In the genomic region with DNA sequence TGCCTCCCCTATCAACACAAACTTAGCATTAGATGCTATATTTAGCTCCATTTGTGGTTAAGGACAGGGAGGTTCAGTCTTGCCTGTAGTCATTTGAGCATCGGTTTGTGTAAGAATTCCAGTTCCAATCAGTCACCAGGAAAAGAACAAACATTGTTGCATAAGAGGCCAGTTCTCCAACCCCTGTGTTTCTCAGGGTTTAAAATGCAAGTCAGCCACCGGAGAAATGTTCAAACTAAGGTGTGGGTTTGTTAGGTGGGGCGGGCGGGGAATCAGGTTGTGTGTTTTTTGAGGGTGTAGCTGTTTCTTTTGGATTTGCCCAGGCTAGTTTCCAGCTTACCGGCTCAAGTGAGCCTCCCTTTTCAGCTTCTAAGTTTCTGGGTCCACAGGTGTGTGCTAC, we compare ENCODE assay signal across 32 mouse cellular contexts. TPM values are rescaled to one million over a fixed set of nuclear protein-coding genes. Genes with fewer than 3 reads are reported as not detected.
A peak's percentile ranks its signal among the peaks of the same experiment; 100 is the strongest.
DNase-seq lines count a peak whose midpoint lies in the region; ATAC-seq and TF ChIP-seq lines count a peak whose summit lies in the region.
"Had no signal": no experiment of that assay in that cellular context is flagged by ENCODE, and none has a peak within 500 bp of the region (broad histone marks: within the 10 kb centered on the region; RNA-seq: fewer than 3 reads in every experiment).

No protein-coding gene starts in this region.

- TF ChIP-seq CTCF in liver, adult 2 months (IDR thresholded peaks at IDR 0.05; ENCODE audit: low read depth, low read length), result no peak

- no peaks in the 10 kb centered on the region for H3K36me3 ChIP-seq in liver, adult 2 months (ENCODE audit: control insufficient read depth, insufficient read depth, low read length)
- H3K36me3 ChIP-seq in midbrain, embryonic 10.5 days, result no peaks in the 10 kb centered on the region
- no peaks in the 10 kb centered on the region for H3K36me3 ChIP-seq in midbrain, embryonic 14.5 days (ENCODE audit: control insufficient read depth, insufficient read depth, low read length)
- H3K36me3 ChIP-seq in stomach, embryonic 16.5 days (ENCODE audit: control insufficient read depth, insufficient read depth, low read length), result no peaks in the 10 kb centered on the region
- H3K36me3 ChIP-seq in hindbrain, embryonic 11.5 days (ENCODE audit: control insufficient read depth, insufficient read depth, low read length), result no peaks in the 10 kb centered on the region
- H3K36me3 ChIP-seq: embryonic facial prominence, embryonic 12.5 days; forebrain, embryonic 10.5 days; forebrain, embryonic 15.5 days; heart, embryonic 13.5 days; hindbrain, embryonic 15.5 days; kidney, embryonic 15.5 days; limb, embryonic 12.5 days; liver, embryonic 12.5 days; neural tube, embryonic 12.5 days had no signal

- peaks cover 9% of the 10 kb centered on the region; the same call in 1 of the 2 replicates for H3K27me3 ChIP-seq in liver, adult 2 months (ENCODE audit: control insufficient read depth, insufficient read depth, low read length)
- peaks cover 35% of the 10 kb centered on the region for H3K27me3 ChIP-seq in midbrain, embryonic 10.5 days (ENCODE audit: low read depth, poor library complexity, severe bottlenecking)
- H3K27me3 ChIP-seq in midbrain, embryonic 14.5 days (ENCODE audit: control insufficient read depth, insufficient read depth, low read length), result 0 out of 2 replicates have a peak, but pooled peaks cover 3% of the 10 kb centered on the region
- no peaks in the 10 kb centered on the region for H3K27me3 ChIP-seq in stomach, embryonic 16.5 days (ENCODE audit: control insufficient read depth, insufficient read depth, low read length)
- no peaks in the 10 kb centered on the region; the same call in 1 of the 2 replicates for H3K27me3 ChIP-seq in hindbrain, embryonic 11.5 days (ENCODE audit: control insufficient read depth, insufficient read depth, low read length)
- H3K27me3 ChIP-seq: forebrain, embryonic 15.5 days; hindbrain, embryonic 15.5 days had no signal

- no peak overlapping the region for H3K27ac ChIP-seq in liver, adult 2 months (replicated peaks; ENCODE audit: insufficient read depth, low read depth, low read length)
- no peak overlapping the region for H3K27ac ChIP-seq in midbrain, embryonic 10.5 days (replicated peaks)
- no peak overlapping the region for H3K27ac ChIP-seq in midbrain, embryonic 14.5 days (replicated peaks; ENCODE audit: low read depth, low read length)
- H3K27ac ChIP-seq in stomach, embryonic 16.5 days (ENCODE audit: low read length), result peak overlapping the region; percentile 89
- H3K27ac ChIP-seq in hindbrain, embryonic 11.5 days (ENCODE audit: low read depth, low read length), result no peak overlapping the region
- H3K27ac ChIP-seq: embryonic facial prominence, embryonic 12.5 days; forebrain, embryonic 10.5 days; forebrain, embryonic 15.5 days; heart, adult 2 months; heart, embryonic 13.5 days; hindbrain, embryonic 15.5 days; kidney, embryonic 15.5 days; limb, embryonic 12.5 days; liver, embryonic 12.5 days; neural tube, embryonic 12.5 days had no signal

- no peak for TF ChIP-seq POLR2A in liver, adult 2 months (IDR thresholded peaks at IDR 0.05; ENCODE audit: extremely low read depth, insufficient read depth, low read length)

- no peak for ATAC-seq in midbrain, embryonic 14.5 days (ENCODE audit: low FRiP score, low TSS enrichment)
- ATAC-seq in stomach, embryonic 16.5 days (ENCODE audit: insufficient read depth, low FRiP score), result peak; percentile 72; the same call in 1 of the 2 replicates
- ATAC-seq in hindbrain, embryonic 11.5 days (ENCODE audit: low FRiP score), result no peak
- ATAC-seq: CD4-positive, CD25-positive, alpha-beta regulatory T cell, adult 4 months; forebrain, embryonic 15.5 days; inflammation-experienced regulatory T-cells, adult 6 months; liver, embryonic 12.5 days; liver, postnatal 0 days had no signal

- no peak overlapping the region for H3K4me3 ChIP-seq in liver, adult 2 months (ENCODE audit: insufficient read depth, low read depth, low read length)
- H3K4me3 ChIP-seq in midbrain, embryonic 10.5 days, result no peak overlapping the region
- H3K4me3 ChIP-seq in midbrain, embryonic 14.5 days (replicated peaks; ENCODE audit: low read depth, low read length), result no peak overlapping the region
- no peak overlapping the region for H3K4me3 ChIP-seq in stomach, embryonic 16.5 days (replicated peaks; ENCODE audit: low read length)
- H3K4me3 ChIP-seq in hindbrain, embryonic 11.5 days (ENCODE audit: low read depth, low read length), result no peak overlapping the region
- H3K4me3 ChIP-seq: embryonic facial prominence, embryonic 12.5 days; forebrain, embryonic 10.5 days; forebrain, embryonic 15.5 days; heart, adult 2 months; heart, embryonic 13.5 days; hindbrain, embryonic 15.5 days; kidney, embryonic 15.5 days; limb, embryonic 12.5 days; liver, embryonic 12.5 days; myocyte; neural tube, embryonic 12.5 days had no signal

- peak; percentile 14 for DNase-seq in liver, adult 2 months (ENCODE audit: extremely low read depth, low read depth, low spot score)
- no peak for DNase-seq in liver
- DNase-seq in midbrain, embryonic 10.5 days (ENCODE audit: low spot score), result peak; percentile 3
- DNase-seq in midbrain, embryonic 14.5 days, result no peak
- peak; percentile 69 for DNase-seq in NIH3T3 (ENCODE audit: low read depth)
- no peak for DNase-seq in kidney, adult 11 months
- DNase-seq in hindbrain, embryonic 11.5 days (ENCODE audit: low spot score), result no peak
- DNase-seq: adrenal gland, postnatal 10 days; cerebellum, adult 9-10 months; cerebellum, postnatal 36 days; heart, adult 2 months; heart, postnatal 10 days; kidney, adult 18-20 months; kidney, postnatal 25 days; liver, postnatal 0 days; thymus, adult 18-20 months; thymus, postnatal 25 days had no signal

- WGBS in liver, adult 2 months, result 46% methylated on average over 5 of the region's 5 CpGs
- 96% methylated on average over 5 of the region's 5 CpGs for WGBS in midbrain, embryonic 10.5 days
- WGBS in midbrain, embryonic 14.5 days, result 94% methylated on average over 5 of the region's 5 CpGs
- 52% methylated on average over 5 of the region's 5 CpGs for WGBS in stomach, embryonic 16.5 days
- WGBS in hindbrain, embryonic 11.5 days, result 92% methylated on average over 5 of the region's 5 CpGs

- H3K9me3 ChIP-seq in midbrain, embryonic 10.5 days (replicated peaks), result no peaks in the 10 kb centered on the region
- no peaks in the 10 kb centered on the region for H3K9me3 ChIP-seq in midbrain, embryonic 14.5 days (ENCODE audit: control insufficient read depth, low read length)
- no peaks in the 10 kb centered on the region for H3K9me3 ChIP-seq in stomach, embryonic 16.5 days (replicated peaks; ENCODE audit: control insufficient read depth, low read length)
- no peaks in the 10 kb centered on the region for H3K9me3 ChIP-seq in hindbrain, embryonic 11.5 days (ENCODE audit: control insufficient read depth, low read length)
- H3K9me3 ChIP-seq: embryonic facial prominence, embryonic 12.5 days; forebrain, embryonic 10.5 days; forebrain, embryonic 15.5 days; heart, embryonic 13.5 days; hindbrain, embryonic 15.5 days; kidney, embryonic 15.5 days; limb, embryonic 12.5 days; liver, embryonic 12.5 days; neural tube, embryonic 12.5 days had no signal

- H3K9ac ChIP-seq in liver, adult 2 months (ENCODE audit: low read depth, low read length), result no peak overlapping the region
- no peak overlapping the region for H3K9ac ChIP-seq in midbrain, embryonic 14.5 days (replicated peaks; ENCODE audit: low read length)
- H3K9ac ChIP-seq in stomach, embryonic 16.5 days (ENCODE audit: low read length), result no peak overlapping the region
- no peak overlapping the region for H3K9ac ChIP-seq in hindbrain, embryonic 11.5 days (ENCODE audit: low read depth, low read length)
- H3K9ac ChIP-seq: embryonic facial prominence, embryonic 12.5 days; forebrain, embryonic 15.5 days; heart, embryonic 13.5 days; hindbrain, embryonic 15.5 days; kidney, embryonic 15.5 days; limb, embryonic 12.5 days; liver, embryonic 12.5 days; liver, postnatal 0 days; neural tube, embryonic 12.5 days had no signal

- no peaks in the 10 kb centered on the region for H3K4me1 ChIP-seq in liver, adult 2 months (ENCODE audit: control insufficient read depth, insufficient read depth, low read length)
- peaks cover 13% of the 10 kb centered on the region for H3K4me1 ChIP-seq in midbrain, embryonic 10.5 days
- H3K4me1 ChIP-seq in midbrain, embryonic 14.5 days (ENCODE audit: control insufficient read depth, insufficient read depth, low read length), result no peaks in the 10 kb centered on the region; the same call in 1 of the 2 replicates
- no peaks in the 10 kb centered on the region; the same call in 1 of the 2 replicates for H3K4me1 ChIP-seq in stomach, embryonic 16.5 days (ENCODE audit: control insufficient read depth, insufficient read depth, low read length)
- no peaks in the 10 kb centered on the region for H3K4me1 ChIP-seq in hindbrain, embryonic 11.5 days (replicated peaks; ENCODE audit: control insufficient read depth, insufficient read depth, low read length)
- H3K4me1 ChIP-seq: embryonic facial prominence, embryonic 12.5 days; neural tube, embryonic 12.5 days had no signal

- H3K79me2 ChIP-seq in liver, adult 2 months (ENCODE audit: control insufficient read depth, insufficient read depth, low read length), result no peaks in the 10 kb centered on the region

- H3K4me2 ChIP-seq in midbrain, embryonic 14.5 days (ENCODE audit: low read length), result no peak overlapping the region
- peak overlapping the region; percentile 16; the same call in 1 of the 2 replicates for H3K4me2 ChIP-seq in stomach, embryonic 16.5 days (ENCODE audit: low read depth, low read length)
- no peak overlapping the region for H3K4me2 ChIP-seq in hindbrain, embryonic 11.5 days (replicated peaks; ENCODE audit: low read depth, low read length)
- H3K4me2 ChIP-seq: embryonic facial prominence, embryonic 12.5 days; forebrain, embryonic 15.5 days; heart, embryonic 13.5 days; hindbrain, embryonic 15.5 days; kidney, embryonic 15.5 days; limb, embryonic 12.5 days; liver, embryonic 12.5 days; midbrain, embryonic 11.5 days; neural tube, embryonic 12.5 days had no signal

RNA-seq across cellular contexts. Expression of a gene that starts 20.2 kb away (rescaled TPM):
- 149 and 176 TPM in 2 replicates for total RNA-seq in liver, adult 2 months (2014; rRNA removed)
- 116 and 123 TPM in 2 replicates for polyA plus RNA-seq in liver, adult 2 months (2012; rRNA removed)
- polyA plus RNA-seq in midbrain, embryonic 10.5 days (2016; fragmentation: Nextera tagmentation; extraction: Ambion mirVana), result 78.1 and 92.2 TPM in 2 replicates
- 115 and 150 TPM in 2 replicates for polyA plus RNA-seq in midbrain, embryonic 14.5 days (2014; fragmentation: Nextera tagmentation; extraction: Ambion mirVana)
- polyA plus RNA-seq in stomach, embryonic 16.5 days (2015; fragmentation: Nextera tagmentation; extraction: Ambion mirVana), result 2,215 and 3,106 TPM in 2 replicates
- polyA plus RNA-seq in hindbrain, embryonic 11.5 days (2014; fragmentation: Nextera tagmentation; extraction: Ambion mirVana), result 105 and 116 TPM in 2 replicates

RNA-seq across cellular contexts. Expression of a gene that starts 30.7 kb away (rescaled TPM):
- total RNA-seq in liver, adult 2 months (2014; rRNA removed), result 0.40 and 1.3 TPM in 2 replicates
- 0.32 TPM in 2 replicates for polyA plus RNA-seq in liver, adult 2 months (2012; rRNA removed)
- polyA plus RNA-seq in midbrain, embryonic 10.5 days (2016; fragmentation: Nextera tagmentation; extraction: Ambion mirVana), result 1.4 and 1.6 TPM in 2 replicates
- 1.0 and 1.2 TPM in 2 replicates for polyA plus RNA-seq in midbrain, embryonic 14.5 days (2014; fragmentation: Nextera tagmentation; extraction: Ambion mirVana)
- polyA plus RNA-seq in stomach, embryonic 16.5 days (2015; fragmentation: Nextera tagmentation; extraction: Ambion mirVana), result 2.0 and 2.6 TPM in 2 replicates
- 0.77 and 1.4 TPM in 2 replicates for polyA plus RNA-seq in hindbrain, embryonic 11.5 days (2014; fragmentation: Nextera tagmentation; extraction: Ambion mirVana)
- total RNA-seq: hematopoietic stem cell, adult 5-6 weeks had no signal

Comparison
In these comparisons a context has a peak if more than half of its experiments do, and no peak if none do; other contexts are left out.
1. DNase-seq: peak in liver, adult 2 months (single experiment), midbrain, embryonic 10.5 days (single experiment) and NIH3T3 (single experiment); none in liver (single experiment), midbrain, embryonic 14.5 days (single experiment), kidney, adult 11 months (single experiment) and hindbrain, embryonic 11.5 days (single experiment).
2. RNA of a gene that starts 20.2 kb away (polyA plus RNA-seq): 2,215 to 3,106 TPM in stomach, embryonic 16.5 days; 116 to 123 TPM in liver, adult 2 months, 105 to 116 TPM in hindbrain, embryonic 11.5 days, 115 to 150 TPM in midbrain, embryonic 14.5 days and 78.1 to 92.2 TPM in midbrain, embryonic 10.5 days; every median in the first group is over 10 times any median in the second.